Mouse (Mus musculus) CH12F3 (cell line): Measurements from ENCODE around the gene Dnm1.

Source experiments
- in situ Hi-C: fragments of 300-500 bp; cut with MboI; formaldehyde crosslinking; loops from 2 replicates; pipeline ENCODE4 v1.14.3; 2020; ENCODE audit warnings: low sequenced_read_pairs

Dnm1 gene

DNA sequence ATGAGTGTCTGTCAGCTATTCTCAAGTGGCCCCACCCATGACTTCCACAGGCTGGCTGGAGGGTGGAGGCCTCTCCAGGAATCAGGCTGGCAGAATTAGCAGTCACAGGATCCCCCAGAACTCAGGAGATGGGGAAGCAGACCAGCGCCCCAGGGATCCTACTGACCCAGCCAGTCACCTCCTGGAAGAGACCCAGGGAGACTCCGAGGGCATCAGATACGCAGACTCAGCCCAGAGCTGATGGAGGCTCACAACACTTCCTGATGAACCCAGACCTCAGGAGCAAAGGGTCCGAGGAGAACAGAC, 11.6 kb downstream of the Dnm1 start:
- in situ Hi-C loops, result no loop called here

DNA sequence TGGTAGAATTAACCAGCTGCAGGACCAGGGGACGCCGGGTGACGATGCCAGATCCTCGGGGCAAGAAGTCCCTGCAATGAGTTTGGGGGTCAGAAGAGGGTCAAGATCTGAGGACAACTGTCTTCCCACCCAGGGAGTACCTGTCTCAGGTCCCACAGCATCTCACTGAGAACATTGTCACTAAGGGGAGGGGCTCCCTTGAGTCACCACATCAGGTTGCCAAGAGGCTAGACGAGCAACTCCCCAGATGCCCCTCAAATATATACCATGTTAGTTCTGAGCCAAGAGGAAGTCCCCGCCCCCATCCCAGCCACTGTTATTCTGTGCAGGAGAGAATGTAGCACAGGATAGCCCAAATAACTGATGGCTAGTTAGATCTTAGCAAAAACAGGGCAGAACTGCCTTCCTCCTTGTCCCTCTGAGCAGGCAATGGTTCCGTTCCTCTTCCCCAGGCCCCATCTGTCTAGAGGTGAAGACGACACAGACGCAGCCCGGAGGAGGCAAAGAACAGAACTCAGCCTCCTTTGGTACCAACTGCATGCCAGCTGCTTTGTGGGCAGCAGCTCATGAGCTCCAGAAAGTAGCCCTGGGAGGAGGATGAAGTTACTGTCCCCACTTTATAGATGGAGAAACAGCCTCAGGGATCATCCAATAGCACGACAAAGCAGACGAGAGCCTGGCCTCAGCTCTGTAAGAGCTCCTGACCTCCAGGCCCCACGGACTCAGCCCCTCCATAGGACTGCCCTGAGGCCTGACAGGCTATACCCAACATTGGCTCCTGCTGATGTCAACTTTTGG, 12.1 kb downstream of the Dnm1 start:
- in situ Hi-C loops, result no loop called here

DNA sequence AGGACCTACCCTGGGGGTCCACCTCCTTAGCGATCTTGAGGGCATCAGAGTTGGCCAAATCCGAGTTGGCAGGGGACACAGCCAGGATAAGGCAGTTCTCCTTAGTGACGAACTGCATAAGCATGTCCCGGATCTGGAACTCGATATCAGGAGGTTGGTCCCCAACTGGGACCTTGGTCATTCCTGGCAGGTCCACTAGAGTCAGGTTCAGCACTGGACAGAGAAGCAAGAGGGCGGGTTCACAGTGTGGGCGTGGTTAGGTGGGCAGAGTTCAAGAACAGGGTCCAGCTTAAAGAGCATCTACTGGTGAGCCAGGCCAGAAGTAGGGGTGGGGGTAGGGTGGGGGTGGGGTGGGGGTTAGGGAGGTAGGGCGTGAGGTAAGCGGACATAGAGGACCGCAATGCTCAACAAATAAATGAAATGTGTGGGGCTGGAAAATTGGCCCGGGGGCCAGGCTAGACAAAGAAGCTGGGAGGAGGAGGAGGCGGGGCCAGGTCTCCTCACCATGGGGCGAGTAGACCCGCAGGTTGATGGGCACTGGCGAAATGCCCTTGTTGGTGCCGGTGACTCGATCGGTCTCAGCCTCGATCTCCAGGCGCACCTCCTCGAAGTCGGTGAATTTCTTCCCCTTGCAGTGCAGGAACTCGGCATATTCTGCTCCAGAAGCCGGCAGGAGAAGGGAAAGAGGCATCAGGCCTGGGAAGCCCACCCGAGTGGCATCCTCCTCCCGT, 13.1 kb downstream of the Dnm1 start:
- in situ Hi-C loops, result no loop called here

GRCm38 (mm10) chr2:32335888-32336287, 17.2 kb downstream of the Dnm1 start:
- in situ Hi-C loops, result no loop called here

DNA sequence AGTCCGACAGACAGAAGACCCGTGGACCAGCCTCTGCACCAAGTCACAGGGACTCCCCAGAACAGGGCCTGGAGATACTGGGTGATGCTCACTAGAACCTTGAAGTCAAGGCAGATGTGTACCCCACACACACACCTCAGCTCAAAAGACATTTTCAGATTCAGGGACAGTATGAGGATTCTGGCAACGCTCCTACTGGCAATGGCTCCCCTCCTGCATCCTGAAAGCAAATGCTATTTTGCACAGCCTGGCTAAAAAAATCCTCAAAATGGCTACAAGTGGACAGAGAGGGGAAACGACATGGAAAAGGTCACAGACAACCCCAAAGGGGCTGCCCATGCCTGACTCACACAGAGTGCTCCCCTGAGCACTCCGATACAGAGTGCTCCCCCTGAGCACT, 21.0 kb downstream of the Dnm1 start:
- in situ Hi-C loops, result no loop called here

DNA sequence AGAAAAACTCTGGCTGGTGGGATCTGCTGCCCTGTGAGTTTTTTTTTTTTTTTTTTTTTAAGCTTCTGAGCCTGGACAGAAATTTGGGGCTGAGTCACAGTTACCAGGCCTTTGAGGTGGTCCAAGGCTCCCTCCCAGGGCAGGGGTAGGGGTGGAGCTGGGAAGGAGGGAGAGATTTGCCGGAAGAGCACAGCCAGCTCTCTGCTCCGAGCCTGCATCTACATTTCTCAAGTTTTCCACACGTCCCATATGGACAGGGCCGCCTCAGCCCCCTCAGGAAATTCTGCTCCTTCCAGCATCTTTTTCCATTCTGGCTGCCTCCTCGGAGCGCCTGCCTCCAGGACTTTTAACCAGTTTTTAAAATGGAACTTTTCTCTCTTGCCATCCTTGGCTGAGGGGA, 23.6 kb downstream of the Dnm1 start:
- in situ Hi-C loops, result no loop called here

- in situ Hi-C loops, result no loop called here
Measured at GRCm38 (mm10) chr2:32328911-32329460, 24.2 kb downstream of the Dnm1 start.

DNA sequence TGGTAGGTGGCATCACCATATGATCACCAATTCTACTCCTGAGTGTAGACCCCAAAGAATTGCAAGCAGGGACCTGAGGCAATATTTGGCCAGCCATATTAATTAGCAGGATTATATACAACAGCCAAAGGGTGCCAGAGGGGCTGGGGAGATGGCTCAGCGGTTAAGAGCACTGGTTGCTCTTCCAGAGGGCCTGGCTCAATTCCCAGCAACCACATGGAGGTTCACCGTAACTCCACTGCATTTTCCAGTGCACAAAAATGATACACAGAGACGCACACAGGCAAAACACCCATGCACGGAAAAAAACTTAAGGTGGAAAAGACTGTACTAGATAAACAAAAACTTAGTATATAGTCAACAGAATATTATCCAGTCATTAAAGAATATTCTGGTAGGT, 25.9 kb downstream of the Dnm1 start:
- in situ Hi-C loops, result no loop called here

DNA sequence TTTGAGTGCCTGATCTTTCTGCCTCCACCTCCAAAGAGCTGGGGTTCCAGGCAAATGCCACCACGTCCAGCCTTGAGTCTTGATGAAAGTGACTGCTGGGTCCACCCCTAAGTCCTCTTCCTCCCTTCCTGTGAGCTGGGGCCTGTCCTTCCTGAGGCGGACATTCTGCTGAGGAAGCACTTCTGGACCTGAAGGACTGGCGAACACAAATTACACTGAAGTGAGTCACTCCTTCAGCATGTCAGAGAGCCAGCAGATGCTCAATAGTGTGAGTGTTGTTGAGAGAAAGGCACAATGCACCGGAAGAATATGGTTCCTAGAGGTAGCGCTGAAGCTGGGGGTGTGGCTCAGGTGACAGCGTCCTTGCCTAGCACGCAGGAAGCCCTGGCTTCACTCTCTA, 27.8 kb downstream of the Dnm1 start:
- in situ Hi-C loops, result no loop called here

- in situ Hi-C loops, result no loop called here
Measured at GRCm38 (mm10) chr2:32324322-32324721, 28.8 kb downstream of the Dnm1 start.

DNA sequence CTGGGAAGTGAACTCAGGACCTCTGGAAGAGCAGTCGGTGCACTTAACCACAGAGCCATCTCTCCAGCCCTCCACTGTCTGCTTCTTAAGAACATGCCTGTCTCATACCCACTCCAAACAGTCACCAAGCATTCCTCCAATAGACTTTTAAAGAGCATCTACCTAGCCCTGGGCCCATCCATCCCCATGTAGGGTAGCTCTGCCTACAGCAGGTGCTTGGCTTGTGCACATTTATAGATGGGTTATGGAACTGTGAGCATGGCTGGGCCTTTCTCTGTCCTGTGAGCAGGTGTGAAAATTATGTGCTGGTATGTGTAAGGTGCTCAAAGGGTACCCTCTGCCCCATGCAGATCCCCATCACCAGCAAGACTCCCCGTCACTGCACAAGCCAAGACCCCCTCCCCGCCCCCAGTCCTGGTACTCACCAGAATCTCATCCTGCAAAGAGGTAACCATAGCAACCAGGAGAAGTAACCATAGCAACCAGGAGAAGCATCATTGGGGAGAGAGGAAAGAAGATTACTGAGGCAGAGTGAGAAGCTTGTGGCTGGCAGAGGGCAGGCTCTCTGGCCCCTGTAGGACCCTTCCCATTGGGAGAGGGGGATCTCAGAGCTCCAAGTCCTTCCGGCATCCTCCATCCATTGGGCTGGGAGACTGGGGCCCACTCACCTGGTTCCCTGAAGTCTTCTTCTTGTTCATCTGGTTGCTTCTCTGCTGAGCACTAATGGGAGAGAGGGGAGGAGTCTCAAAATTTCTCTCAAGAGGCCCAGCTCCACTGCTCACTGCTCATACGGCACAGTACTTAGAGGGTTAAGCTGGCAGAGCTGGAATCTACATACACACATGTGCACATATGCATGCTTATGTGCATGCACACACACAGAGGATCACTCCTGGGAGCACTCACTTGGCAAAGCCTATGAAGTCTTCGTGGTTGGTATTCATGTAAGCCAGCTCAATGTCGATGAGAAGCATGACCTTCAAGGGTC, 30.1 kb downstream of the Dnm1 start:
- in situ Hi-C loops, result no loop called here

DNA sequence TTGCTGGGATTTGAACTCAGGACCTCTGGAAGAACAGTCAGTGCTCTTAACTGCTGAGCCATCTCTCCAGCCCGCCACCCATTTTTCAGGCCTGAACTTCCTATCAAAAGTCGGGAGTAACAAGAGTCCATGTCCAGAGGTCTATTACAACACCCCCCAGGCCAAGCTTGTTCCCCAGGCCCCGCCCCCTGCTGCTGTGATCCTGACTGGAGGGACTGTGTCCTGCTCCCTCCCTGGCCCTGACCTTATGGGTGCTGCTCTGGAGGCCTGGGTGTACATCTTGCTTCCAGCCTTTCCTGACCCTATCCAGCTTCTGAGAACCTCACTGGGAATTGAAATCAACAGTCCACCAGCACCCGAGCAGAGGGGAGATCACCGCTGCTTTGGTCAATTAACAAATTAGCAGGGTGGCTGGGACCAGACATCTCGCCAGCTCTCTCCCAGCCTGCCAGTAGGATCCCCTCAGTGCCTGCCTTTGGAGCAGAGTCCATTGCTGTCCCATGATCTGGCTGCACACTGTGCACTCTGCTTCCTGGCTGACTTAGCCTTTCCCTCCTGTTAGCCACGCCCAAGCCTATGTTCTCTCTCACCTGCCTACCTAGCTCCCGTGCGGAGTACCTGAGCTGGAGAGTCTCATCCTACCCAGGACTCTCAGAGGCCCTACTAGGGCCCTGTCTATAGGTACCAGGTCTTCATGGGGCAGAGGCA, 31.4 kb downstream of the Dnm1 start:
- in situ Hi-C loops, result no loop called here

- in situ Hi-C loops, result no loop called here
Measured at GRCm38 (mm10) chr2:32320721-32321120, 32.4 kb downstream of the Dnm1 start.

- in situ Hi-C loops, result no loop called here
Measured at GRCm38 (mm10) chr2:32319586-32320580, 33.3 kb downstream of the Dnm1 start.

GRCm38 (mm10) chr2:32318709-32319585, 34.2 kb downstream of the Dnm1 start:
- in situ Hi-C loops, result no loop called here

- in situ Hi-C loops, result no loop called here
Measured at GRCm38 (mm10) chr2:32317791-32318417, 35.2 kb downstream of the Dnm1 start.

- in situ Hi-C loops, result no loop called here
Measured at GRCm38 (mm10) chr2:32316887-32317656, 36.1 kb downstream of the Dnm1 start.
